Mouse (Mus musculus): ENCODE results near the gene Psma6. TPM values are rescaled to one million over a fixed set of nuclear protein-coding genes. Genes with fewer than 3 reads are reported as not detected.
"Not testable (repeated sequence)": the region's sequence is repeated elsewhere in the genome, so short reads cannot be mapped to it uniquely, and the experiment has no call there.

Gene Psma6
- polyA plus RNA-seq, 1 experiment from 2014 or later: 352 TPM

DNA sequence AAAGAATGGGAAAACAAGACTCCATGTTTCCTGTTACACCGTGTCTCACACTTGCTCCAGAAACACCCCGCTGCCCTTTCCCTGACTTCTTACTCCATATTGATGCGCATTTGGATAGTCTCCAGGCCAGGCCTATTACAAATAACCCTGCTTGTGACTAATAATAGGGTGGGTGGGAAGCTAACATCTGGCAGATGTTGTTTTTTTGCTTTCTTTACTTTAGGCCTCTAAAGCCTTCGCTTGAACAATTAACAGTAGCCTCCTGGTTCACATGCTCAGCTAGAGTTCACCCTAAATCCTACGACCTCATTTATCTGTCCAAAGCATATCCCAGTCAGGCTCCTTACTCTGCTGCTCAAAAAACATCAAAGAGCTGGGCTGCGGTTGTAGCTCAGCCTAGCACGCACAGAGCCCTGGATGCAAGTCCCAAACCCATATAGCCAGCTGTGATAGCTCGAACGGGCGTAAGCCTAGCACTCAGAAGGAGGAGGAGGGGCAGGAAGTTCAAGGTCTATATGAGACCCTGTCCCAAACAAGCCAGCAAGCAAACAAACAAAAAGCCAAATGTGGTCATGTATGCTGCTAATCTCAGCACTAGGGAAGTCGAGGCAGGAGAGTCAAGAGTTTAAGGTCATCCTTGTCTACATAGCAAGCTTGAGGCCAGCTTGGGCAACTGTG lies 3.9 kb downstream of the Psma6 start:
- ATAC-seq (replicated peaks; ENCODE audit: extremely low read depth, insufficient read depth, low FRiP score): peak; percentile 51; the same call in 1 of the 2 replicates
- Histone ChIP-seq H3K4me3 (ENCODE audit: low read length) (no peak overlapping the region), H3K9me3 (replicated peaks; ENCODE audit: control insufficient read depth, low read length) (no peaks in the 10 kb centered on the region), H3K36me3 (ENCODE audit: control insufficient read depth, insufficient read depth) (no peaks in the 10 kb centered on the region), H3K4me1 (ENCODE audit: control insufficient read depth, insufficient read depth, low read length) (peaks cover 6% of the 10 kb centered on the region; the same call in 1 of the 2 replicates), H3K4me2 (ENCODE audit: low read depth, low read length) (no peak overlapping the region), H3K27ac (ENCODE audit: low read length) (peak overlapping the region; percentile 54), H3K27me3 (ENCODE audit: control insufficient read depth, insufficient read depth, low read length) (no peaks in the 10 kb centered on the region), H3K9ac (ENCODE audit: low read length) (no peak overlapping the region)
- 61% methylated on average over 11 of the region's 11 CpGs for WGBS

DNA sequence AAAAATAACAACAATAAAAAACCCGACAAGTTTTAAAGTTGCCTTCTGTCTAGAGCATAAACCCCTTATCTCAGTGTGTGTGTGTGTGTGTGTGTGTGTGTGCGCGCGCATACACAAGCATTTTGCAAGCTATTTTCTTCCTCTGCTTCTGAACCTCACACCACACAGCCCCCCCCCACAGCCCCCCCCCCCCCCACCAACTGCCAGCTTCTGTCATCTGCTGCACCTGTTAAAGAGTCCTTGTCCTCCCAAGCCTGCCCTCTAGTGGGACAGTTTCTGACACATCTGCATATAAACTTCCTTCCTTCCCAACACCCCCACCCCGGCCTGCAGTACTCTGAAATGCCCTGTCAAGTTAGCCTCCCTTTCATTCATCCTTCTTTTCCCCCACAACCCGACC lies 4.5 kb downstream of the Psma6 start:
- ATAC-seq (replicated peaks; ENCODE audit: extremely low read depth, insufficient read depth, low FRiP score): peak; percentile 63
- H3K36me3 ChIP-seq (ENCODE audit: control insufficient read depth, insufficient read depth): no peaks in the 10 kb centered on the region
- H3K4me1 ChIP-seq (ENCODE audit: control insufficient read depth, insufficient read depth, low read length): peaks cover 6% of the 10 kb centered on the region; the same call in 1 of the 2 replicates
- H3K27me3 ChIP-seq (ENCODE audit: control insufficient read depth, insufficient read depth, low read length): no peaks in the 10 kb centered on the region
- no peaks in the 10 kb centered on the region for H3K9me3 ChIP-seq (replicated peaks; ENCODE audit: control insufficient read depth, low read length)
- H3K4me2 ChIP-seq (ENCODE audit: low read depth, low read length): no peak overlapping the region
- H3K27ac ChIP-seq (ENCODE audit: low read length): peak overlapping the region; percentile 54
- H3K4me3 ChIP-seq (ENCODE audit: low read length): no peak overlapping the region
- H3K9ac ChIP-seq (ENCODE audit: low read length): no peak overlapping the region
- 54% methylated on average over 6 of the region's 6 CpGs for WGBS

DNA sequence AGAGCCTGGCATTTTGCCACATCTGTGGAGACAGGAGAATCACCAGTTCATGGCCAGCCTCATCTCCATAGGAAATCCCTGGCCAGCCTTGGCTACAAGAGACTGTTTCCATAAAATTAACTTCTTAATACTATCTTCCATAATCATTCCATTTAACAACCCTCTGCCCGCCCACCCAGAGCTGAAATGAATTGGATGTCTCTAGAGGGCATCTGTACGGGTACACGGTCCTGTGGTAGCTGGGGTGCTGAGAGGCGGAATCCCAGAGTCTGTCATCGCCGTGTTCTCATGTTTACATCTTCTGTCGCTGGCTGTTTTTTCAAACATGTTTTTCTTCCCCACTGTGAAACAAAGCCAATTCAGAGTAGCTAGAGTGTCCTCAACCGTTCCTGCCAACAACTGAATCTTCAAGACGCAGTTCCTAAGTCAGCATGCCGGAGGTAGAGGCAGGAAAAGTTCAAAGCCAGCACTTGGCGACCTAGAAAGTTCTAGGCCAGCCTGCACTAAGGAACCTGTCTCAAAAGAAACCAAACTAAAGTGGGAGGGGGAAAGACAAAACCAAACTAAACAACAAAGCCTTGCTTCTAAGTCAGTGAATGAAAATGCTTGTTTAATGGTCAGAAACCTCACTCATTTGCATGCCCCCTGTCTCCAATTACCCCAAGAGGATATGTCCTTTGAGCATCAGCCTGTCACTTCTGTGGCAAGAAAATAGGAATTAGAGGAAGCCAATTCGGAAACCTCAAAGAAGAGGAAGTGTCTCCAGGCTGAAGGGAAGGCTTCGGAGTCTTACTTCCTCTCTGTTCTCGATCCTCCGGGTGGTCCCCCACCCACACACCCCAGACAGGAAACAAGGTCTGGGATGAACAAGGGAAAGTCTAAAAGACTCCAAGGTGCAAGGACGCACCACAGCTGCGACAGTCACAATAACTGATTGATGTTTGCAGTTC lies 5.4 kb downstream of the Psma6 start:
- no peaks in the 10 kb centered on the region for H3K27me3 ChIP-seq (ENCODE audit: control insufficient read depth, insufficient read depth, low read length)
- peak overlapping the region; percentile 11; the same call in 1 of the 2 replicates for H3K4me2 ChIP-seq (ENCODE audit: low read depth, low read length)
- H3K36me3 ChIP-seq (ENCODE audit: control insufficient read depth, insufficient read depth): no peaks in the 10 kb centered on the region
- H3K27ac ChIP-seq (ENCODE audit: low read length): peak overlapping the region; percentile 25; the same call in 1 of the 2 replicates
- 60% methylated on average over 17 of the region's 17 CpGs for WGBS
- no peak for ATAC-seq (replicated peaks; ENCODE audit: extremely low read depth, insufficient read depth, low FRiP score)
- H3K4me3 ChIP-seq (ENCODE audit: low read length): no peak overlapping the region
- H3K9ac ChIP-seq (ENCODE audit: low read length): no peak overlapping the region
- peaks cover 6% of the 10 kb centered on the region; the same call in 1 of the 2 replicates for H3K4me1 ChIP-seq (ENCODE audit: control insufficient read depth, insufficient read depth, low read length)
- H3K9me3 ChIP-seq (replicated peaks; ENCODE audit: control insufficient read depth, low read length): no peaks in the 10 kb centered on the region

DNA sequence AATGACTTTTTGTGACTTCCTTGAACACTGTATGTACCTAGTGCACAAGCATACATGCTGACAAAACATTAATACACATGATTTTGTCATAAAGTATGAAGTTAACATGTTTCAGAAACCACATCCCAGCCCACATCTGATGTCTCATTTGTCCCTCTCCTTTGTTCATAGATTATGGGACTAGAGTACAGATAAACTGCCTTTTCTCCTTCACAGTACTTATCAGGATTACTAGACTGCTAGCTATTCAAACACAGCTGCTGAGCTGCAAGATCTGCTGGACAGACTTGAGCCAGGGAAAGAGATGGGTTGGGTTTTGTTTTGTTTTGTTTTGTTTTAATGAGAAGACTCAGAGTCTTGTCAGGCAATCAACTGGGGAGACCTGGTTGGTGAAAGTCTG lies 8.1 kb downstream of the Psma6 start:
- Histone ChIP-seq H3K9me3 (replicated peaks; ENCODE audit: control insufficient read depth, low read length) (no peaks in the 10 kb centered on the region), H3K4me2 (ENCODE audit: low read depth, low read length) (no peak overlapping the region), H3K9ac (ENCODE audit: low read length) (no peak overlapping the region), H3K4me1 (ENCODE audit: control insufficient read depth, insufficient read depth, low read length) (peaks cover 7% of the 10 kb centered on the region; the same call in 1 of the 2 replicates), H3K27ac (ENCODE audit: low read length) (no peak overlapping the region), H3K4me3 (ENCODE audit: low read length) (no peak overlapping the region), H3K36me3 (ENCODE audit: control insufficient read depth, insufficient read depth) (no peaks in the 10 kb centered on the region), H3K27me3 (ENCODE audit: control insufficient read depth, insufficient read depth, low read length) (no peaks in the 10 kb centered on the region)
- no peak for ATAC-seq (replicated peaks; ENCODE audit: extremely low read depth, insufficient read depth, low FRiP score)

DNA sequence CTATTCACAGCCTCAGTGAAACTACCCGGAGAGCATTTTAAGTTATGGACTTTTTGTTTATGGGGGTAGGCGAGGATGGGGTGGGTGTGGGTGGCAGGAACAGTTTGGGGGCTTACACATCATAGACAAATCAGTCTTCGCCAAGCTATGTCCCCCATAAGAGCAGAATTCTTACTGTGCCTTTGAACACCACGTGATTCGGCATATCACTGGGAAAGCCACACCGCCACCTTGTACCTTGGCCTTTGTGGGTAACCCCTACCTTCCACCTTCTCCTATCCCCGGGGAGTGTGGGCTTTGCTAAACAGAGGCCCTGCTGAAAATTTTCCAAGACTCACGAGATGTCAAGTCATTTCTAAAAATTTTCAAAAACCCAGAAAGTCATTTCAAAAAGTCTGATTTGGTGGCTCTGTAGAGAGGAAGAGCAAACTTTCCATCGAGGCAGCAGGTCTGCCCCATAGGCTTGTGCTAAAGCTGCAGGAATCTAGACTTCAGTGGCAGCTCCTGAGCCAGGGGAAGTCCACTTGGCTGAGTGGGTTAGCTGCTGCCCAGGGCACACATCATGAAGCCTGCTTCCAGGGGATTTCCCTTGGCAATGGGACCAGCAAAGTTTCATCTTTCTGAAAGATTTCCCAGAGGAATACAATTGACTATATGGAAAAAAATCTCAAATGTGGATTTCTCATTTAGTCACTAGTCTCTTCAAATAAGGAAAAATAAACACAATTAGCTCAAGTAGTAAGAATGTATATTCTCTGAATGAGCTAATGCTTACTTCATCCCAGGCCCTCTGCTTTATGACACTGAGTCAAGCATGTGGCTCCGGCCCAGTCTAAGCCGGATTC lies 8.9 kb downstream of the Psma6 start:
- Histone ChIP-seq H3K36me3 (ENCODE audit: control insufficient read depth, insufficient read depth) (no peaks in the 10 kb centered on the region), H3K9ac (ENCODE audit: low read length) (no peak overlapping the region), H3K9me3 (replicated peaks; ENCODE audit: control insufficient read depth, low read length) (no peaks in the 10 kb centered on the region), H3K4me3 (ENCODE audit: low read length) (no peak overlapping the region), H3K27ac (ENCODE audit: low read length) (no peak overlapping the region), H3K27me3 (ENCODE audit: control insufficient read depth, insufficient read depth, low read length) (no peaks in the 10 kb centered on the region), H3K4me1 (ENCODE audit: control insufficient read depth, insufficient read depth, low read length) (peaks cover 9% of the 10 kb centered on the region), H3K4me2 (ENCODE audit: low read depth, low read length) (no peak overlapping the region)
- no peak for ATAC-seq (replicated peaks; ENCODE audit: extremely low read depth, insufficient read depth, low FRiP score)
- WGBS: 82% methylated on average over 11 of the region's 11 CpGs

DNA sequence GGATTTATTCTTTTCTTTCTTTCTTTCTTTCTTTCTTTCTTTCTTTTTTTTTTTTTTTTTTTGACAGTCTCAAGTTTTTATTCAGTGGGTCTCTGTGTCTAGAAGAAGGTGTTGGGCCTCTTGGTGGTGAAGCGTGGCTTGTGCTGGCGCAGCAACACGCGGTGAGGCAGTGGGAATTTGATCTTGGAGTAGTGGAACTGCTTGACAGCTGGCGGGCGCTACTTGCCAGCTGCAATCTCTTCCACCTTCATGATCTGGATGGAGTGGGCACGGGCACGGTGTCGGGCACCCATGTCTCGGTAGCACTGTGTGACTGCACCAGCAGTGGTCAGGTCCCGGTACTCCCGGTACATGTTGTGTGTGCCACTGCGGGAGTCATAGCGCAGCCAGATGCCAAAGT lies 11.6 kb downstream of the Psma6 start:
- not testable (repeated sequence) for H3K9me3 ChIP-seq (replicated peaks; ENCODE audit: control insufficient read depth, low read length); H3K4me2 ChIP-seq (ENCODE audit: low read depth, low read length); H3K36me3 ChIP-seq (ENCODE audit: control insufficient read depth, insufficient read depth); H3K9ac ChIP-seq (ENCODE audit: low read length); H3K27me3 ChIP-seq (ENCODE audit: control insufficient read depth, insufficient read depth, low read length); H3K27ac ChIP-seq (ENCODE audit: low read length); H3K4me3 ChIP-seq (ENCODE audit: low read length); ATAC-seq (replicated peaks; ENCODE audit: extremely low read depth, insufficient read depth, low FRiP score)
- 86% methylated on average over 14 of the region's 14 CpGs for WGBS
- H3K4me1 ChIP-seq (ENCODE audit: control insufficient read depth, insufficient read depth, low read length): peaks cover 17% of the 10 kb centered on the region

DNA sequence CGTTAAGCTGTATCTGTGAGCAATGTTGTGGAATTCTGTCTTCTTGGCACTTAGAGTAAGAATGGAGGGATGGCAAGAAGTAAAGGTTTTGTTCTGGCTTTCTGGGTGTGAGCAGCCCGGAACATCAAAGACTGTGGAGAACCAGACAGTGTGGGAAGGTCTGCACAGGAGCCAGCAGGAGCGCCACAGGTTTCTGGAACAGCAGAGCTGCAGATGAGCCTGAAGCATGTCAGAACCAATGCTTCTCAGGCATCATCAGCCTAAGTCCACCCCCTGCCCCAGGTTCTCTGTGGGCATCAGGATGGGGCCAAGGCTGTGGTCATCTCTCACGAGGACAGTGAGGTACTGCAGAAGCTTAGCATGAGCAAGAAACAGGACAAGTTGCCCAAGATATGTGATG lies 12.5 kb downstream of the Psma6 start:
- Histone ChIP-seq H3K4me2 (ENCODE audit: low read depth, low read length) (no peak overlapping the region), H3K36me3 (ENCODE audit: control insufficient read depth, insufficient read depth) (no peaks in the 10 kb centered on the region), H3K27ac (ENCODE audit: low read length) (no peak overlapping the region), H3K27me3 (ENCODE audit: control insufficient read depth, insufficient read depth, low read length) (no peaks in the 10 kb centered on the region), H3K4me3 (ENCODE audit: low read length) (no peak overlapping the region), H3K4me1 (ENCODE audit: control insufficient read depth, insufficient read depth, low read length) (peaks cover 17% of the 10 kb centered on the region), H3K9me3 (replicated peaks; ENCODE audit: control insufficient read depth, low read length) (no peaks in the 10 kb centered on the region), H3K9ac (ENCODE audit: low read length) (no peak overlapping the region)
- no peak for ATAC-seq (replicated peaks; ENCODE audit: extremely low read depth, insufficient read depth, low FRiP score)
- WGBS: 93% methylated on average over 4 of the region's 4 CpGs

DNA sequence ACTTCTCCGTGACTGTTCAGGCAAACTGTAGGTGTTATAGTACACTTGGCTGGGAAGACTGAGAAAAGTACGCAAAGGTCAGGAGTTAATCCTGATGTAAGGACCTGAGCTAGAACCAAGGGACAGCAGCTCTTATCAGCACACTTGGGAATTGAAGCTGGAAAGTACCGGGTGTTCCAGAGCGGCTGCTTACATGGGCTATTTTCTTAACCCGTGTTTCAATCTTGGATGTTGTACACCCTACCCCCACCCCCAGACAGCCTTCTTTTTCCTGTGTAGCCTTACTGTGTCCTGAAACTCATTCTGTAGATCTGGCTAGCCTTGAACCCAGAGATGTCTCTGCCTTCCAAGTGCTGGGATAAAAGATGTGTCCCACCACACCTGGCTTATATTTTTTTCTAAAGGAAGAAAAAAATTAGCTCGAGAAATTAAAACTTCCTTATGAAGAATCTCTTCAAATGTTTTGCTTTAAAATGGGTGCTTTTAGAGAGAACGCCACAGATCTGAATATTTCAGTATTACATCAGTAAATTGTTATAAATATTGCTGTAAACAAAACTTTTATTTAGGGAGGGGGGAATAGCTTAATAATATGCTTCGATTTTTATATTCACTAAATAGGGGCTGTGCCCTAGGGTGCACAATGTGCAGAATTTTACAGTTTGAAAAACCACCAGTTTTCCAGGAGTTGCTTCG lies 13.7 kb downstream of the Psma6 start:
- H3K9me3 ChIP-seq (replicated peaks; ENCODE audit: control insufficient read depth, low read length): no peaks in the 10 kb centered on the region
- H3K4me1 ChIP-seq (ENCODE audit: control insufficient read depth, insufficient read depth, low read length): peaks cover 17% of the 10 kb centered on the region
- H3K36me3 ChIP-seq (ENCODE audit: control insufficient read depth, insufficient read depth): no peaks in the 10 kb centered on the region
- peak overlapping the region; percentile 79 for H3K4me2 ChIP-seq (ENCODE audit: low read depth, low read length)
- peak overlapping the region; percentile 87 for H3K4me3 ChIP-seq (ENCODE audit: low read length)
- H3K27ac ChIP-seq (ENCODE audit: low read length): peak overlapping the region; percentile 97
- H3K9ac ChIP-seq (ENCODE audit: low read length): peak overlapping the region; percentile 93
- H3K27me3 ChIP-seq (ENCODE audit: control insufficient read depth, insufficient read depth, low read length): no peaks in the 10 kb centered on the region
- WGBS: 49% methylated on average over 9 of the region's 9 CpGs
- ATAC-seq (replicated peaks; ENCODE audit: extremely low read depth, insufficient read depth, low FRiP score): no peak

All from heart, embryonic 16.5 days (tissue).